Mouse (Mus musculus): Measurements from ENCODE around the gene Lims1. TPM values are rescaled to one million over a fixed set of nuclear protein-coding genes. Genes with fewer than 3 reads are reported as not detected.
A peak's percentile ranks its signal among the peaks of the same experiment; 100 is the strongest.

Gene Lims1
- polyA plus RNA-seq, 1 experiment from 2014 or later = 83.8 TPM

DNA sequence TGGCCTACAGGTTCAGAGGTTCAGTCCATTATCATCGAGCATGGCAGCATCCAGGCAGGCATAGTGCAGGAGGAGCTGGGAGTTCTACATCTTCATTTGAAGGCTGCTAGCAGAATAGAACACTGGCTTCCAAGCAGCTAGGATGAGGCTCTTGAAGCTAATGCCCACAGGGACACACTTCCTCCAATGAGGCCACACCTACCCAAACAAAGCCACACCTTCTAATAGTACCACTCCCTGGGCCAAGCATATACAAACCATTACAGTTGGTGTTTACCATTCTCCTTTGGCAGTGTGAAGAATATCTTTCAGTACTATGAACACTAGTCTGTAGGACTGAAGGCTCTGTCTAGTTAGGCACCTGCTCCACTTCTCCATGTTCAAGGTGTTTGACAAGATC lies 136.6 kb downstream of the Lims1 start:
- peaks cover 68% of the 10 kb centered on the region for H3K36me3 ChIP-seq (ENCODE audit: control insufficient read depth, insufficient read depth)
- ATAC-seq (ENCODE audit: low read depth) = 0 out of 2 replicates have a peak, but pooled peaks have one; percentile 11
- WGBS (ENCODE audit: insufficient replicate concordance) = 81% methylated on average over 1 of the region's 1 CpGs

More for the DNA sequence above, 136.6 kb downstream of the Lims1 start:
- Histone ChIP-seq H3K27me3 (ENCODE audit: control insufficient read depth, insufficient read depth, low read depth, low read length) (no peaks in the 10 kb centered on the region), H3K4me1 (ENCODE audit: control insufficient read depth, low read depth, low read length) (no peaks in the 10 kb centered on the region), H3K27ac (ENCODE audit: low read length) (no peak overlapping the region), H3K9me3 (replicated peaks; ENCODE audit: control insufficient read depth, low read length) (no peaks in the 10 kb centered on the region), H3K4me2 (ENCODE audit: low read depth, low read length) (no peak overlapping the region), H3K9ac (ENCODE audit: low read depth, low read length) (no peak overlapping the region), H3K4me3 (ENCODE audit: low read depth, low read length) (no peak overlapping the region)

Other genes starting within 250 kb of the Lims1 start
- not detected in 2 replicates for gene AW822073, start 98.5 kb upstream of the Lims1 start, polyA plus RNA-seq (2015; fragmentation: Nextera tagmentation; extraction: Ambion mirVana)
- not detected in 2 replicates for gene Duxf3, start 90.8 kb upstream of the Lims1 start, polyA plus RNA-seq (2015; fragmentation: Nextera tagmentation; extraction: Ambion mirVana)
- gene Gm4981, start 86.8 kb upstream of the Lims1 start, polyA plus RNA-seq (2015; fragmentation: Nextera tagmentation; extraction: Ambion mirVana) = not detected in 2 replicates
- 16.0 and 19.1 TPM in 2 replicates for gene Gcc2, start 68.0 kb upstream of the Lims1 start, polyA plus RNA-seq (2015; fragmentation: Nextera tagmentation; extraction: Ambion mirVana)
- gene Ranbp2, start 123.5 kb downstream of the Lims1 start, polyA plus RNA-seq (2015; fragmentation: Nextera tagmentation; extraction: Ambion mirVana) = 18.2 and 20.9 TPM in 2 replicates
- 2.5 and 2.7 TPM in 2 replicates for gene Ccdc138, start 174.5 kb downstream of the Lims1 start, polyA plus RNA-seq (2015; fragmentation: Nextera tagmentation; extraction: Ambion mirVana)